8 mouse cellular contexts compared by ENCODE assay signal in genomic region chr11:44469646-44470431, GRCm38 (mm10). TPM values are rescaled to one million over a fixed set of nuclear protein-coding genes. Genes with fewer than 3 reads are reported as not detected.
A peak's percentile ranks its signal among the peaks of the same experiment; 100 is the strongest.
DNase-seq lines count a peak whose midpoint lies in the region; ATAC-seq and TF ChIP-seq lines count a peak whose summit lies in the region.

No protein-coding gene starts in this region.

- peak overlapping the region; percentile 90 for H3K9ac ChIP-seq in hindbrain, embryonic 11.5 days (ENCODE audit: low read depth, low read length)

- no peak for TF ChIP-seq CTCF in gastrocnemius, adult 2 months (IDR thresholded peaks at IDR 0.05)

- H3K27ac ChIP-seq in gastrocnemius, adult 2 months, result peak overlapping the region; percentile 98
- H3K27ac ChIP-seq in brown adipose tissue, adult 24 weeks (replicated peaks; ENCODE audit: low read depth, low read length), result peak overlapping the region; percentile 77
- H3K27ac ChIP-seq in hindbrain, embryonic 11.5 days (ENCODE audit: low read depth, low read length), result peak overlapping the region; percentile 75

- ATAC-seq in hindbrain, embryonic 11.5 days (ENCODE audit: low FRiP score), result peak; percentile 85

- H3K27me3 ChIP-seq in hindbrain, embryonic 11.5 days (ENCODE audit: control insufficient read depth, insufficient read depth, low read length), result no peaks in the 10 kb centered on the region

- peak overlapping the region; percentile 98 for H3K4me3 ChIP-seq in gastrocnemius, adult 2 months
- peak overlapping the region; percentile 97 for H3K4me3 ChIP-seq in brown adipose tissue, adult 24 weeks (ENCODE audit: insufficient read depth, low read depth, low read length)
- peak overlapping the region; percentile 92 for H3K4me3 ChIP-seq in hindbrain, embryonic 11.5 days (ENCODE audit: low read depth, low read length)

- intact Hi-C loops in gastrocnemius, adult 2 months (cut with DNase I), result loop anchor here (2.0 to 10.0 kb wide), 2 partner anchors 51 to 715 kb away; no protein-coding TSS in a partner anchor
- intact Hi-C loops in gastrocnemius, postnatal 14 days (cut with DNase I; ENCODE audit: low total_unique reads), result no loop called here

- H3K4me1 ChIP-seq in brown adipose tissue, adult 24 weeks (ENCODE audit: control insufficient read depth, insufficient read depth, insufficient read length, low read length), result no peaks in the 10 kb centered on the region
- no peaks in the 10 kb centered on the region for H3K4me1 ChIP-seq in hindbrain, embryonic 11.5 days (replicated peaks; ENCODE audit: control insufficient read depth, insufficient read depth, low read length)

- H3K9me3 ChIP-seq in hindbrain, embryonic 11.5 days (ENCODE audit: control insufficient read depth, low read length), result no peaks in the 10 kb centered on the region

- 2% methylated on average over 54 of the region's 59 CpGs for WGBS in hindbrain, embryonic 11.5 days

- H3K36me3 ChIP-seq in hindbrain, embryonic 11.5 days (ENCODE audit: control insufficient read depth, insufficient read depth, low read length), result no peaks in the 10 kb centered on the region

- DNase-seq in gastrocnemius, adult 2 months, result no peak
- DNase-seq in gastrocnemius, postnatal 14 days, result no peak
- DNase-seq in 3T3-L1 (ENCODE audit: low read depth, low spot score), result peak; percentile 44
- DNase-seq in hindbrain, embryonic 11.5 days (ENCODE audit: low spot score), result no peak
- peak; percentile 26 for DNase-seq in lung, postnatal 36 days
- peak; percentile 26 for DNase-seq in yolk sac, embryonic 10.5 days (ENCODE audit: low spot score)
- no peak for DNase-seq in ovary, postnatal 36 days (ENCODE audit: low spot score)

- peak overlapping the region; percentile 67 for H3K4me2 ChIP-seq in hindbrain, embryonic 11.5 days (replicated peaks; ENCODE audit: low read depth, low read length)

RNA-seq across cellular contexts. Expression of gene Ublcp1, which starts 0.5 kb away (rescaled TPM):
- total RNA-seq in gastrocnemius, adult 2 months (2021), result 10 to 100 TPM; 24.6 to 30.2 TPM
- total RNA-seq in gastrocnemius, postnatal 14 days (2021), result 10 to 100 TPM; 21.2 to 21.3 TPM
- polyA plus RNA-seq in brown adipose tissue, adult 24 weeks (2012; ENCODE audit: insufficient read depth, insufficient read length, missing spikeins), result 24.3 and 32.0 TPM in 2 replicates
- 78.9 and 85.8 TPM in 2 replicates for polyA plus RNA-seq in hindbrain, embryonic 11.5 days (2014; fragmentation: Nextera tagmentation; extraction: Ambion mirVana)

RNA-seq across cellular contexts. Expression of gene Rnf145, which starts 48.9 kb away (rescaled TPM):
- 1 to 10 TPM; 6.0 to 7.3 TPM for total RNA-seq in gastrocnemius, adult 2 months (2021)
- 10 to 100 TPM; 11.1 to 15.0 TPM for total RNA-seq in gastrocnemius, postnatal 14 days (2021)
- 12.6 and 15.9 TPM in 2 replicates for polyA plus RNA-seq in brown adipose tissue, adult 24 weeks (2012; ENCODE audit: insufficient read depth, insufficient read length, missing spikeins)
- polyA plus RNA-seq in hindbrain, embryonic 11.5 days (2014; fragmentation: Nextera tagmentation; extraction: Ambion mirVana), result 129 and 147 TPM in 2 replicates

Comparison
In these comparisons a context has a peak if more than half of its experiments do, and no peak if none do; other contexts are left out.
1. DNase-seq: peak in 3T3-L1 (single experiment), lung, postnatal 36 days (single experiment) and yolk sac, embryonic 10.5 days (single experiment); none in gastrocnemius, adult 2 months (single experiment), gastrocnemius, postnatal 14 days (single experiment), hindbrain, embryonic 11.5 days (single experiment) and ovary, postnatal 36 days (single experiment).
2. Peak in every context shown above with its lines, with median percentiles within 50 percentile points of each other: H3K27ac ChIP-seq and H3K4me3 ChIP-seq.